Mouse (Mus musculus): ENCODE data around the gene Cd151. TPM values are rescaled to one million over a fixed set of nuclear protein-coding genes. Genes with fewer than 3 reads are reported as not detected.

Cd151 gene
- total RNA-seq, 2 experiments from 2014 or later, result 27.5 to 33.8 TPM

DNA sequence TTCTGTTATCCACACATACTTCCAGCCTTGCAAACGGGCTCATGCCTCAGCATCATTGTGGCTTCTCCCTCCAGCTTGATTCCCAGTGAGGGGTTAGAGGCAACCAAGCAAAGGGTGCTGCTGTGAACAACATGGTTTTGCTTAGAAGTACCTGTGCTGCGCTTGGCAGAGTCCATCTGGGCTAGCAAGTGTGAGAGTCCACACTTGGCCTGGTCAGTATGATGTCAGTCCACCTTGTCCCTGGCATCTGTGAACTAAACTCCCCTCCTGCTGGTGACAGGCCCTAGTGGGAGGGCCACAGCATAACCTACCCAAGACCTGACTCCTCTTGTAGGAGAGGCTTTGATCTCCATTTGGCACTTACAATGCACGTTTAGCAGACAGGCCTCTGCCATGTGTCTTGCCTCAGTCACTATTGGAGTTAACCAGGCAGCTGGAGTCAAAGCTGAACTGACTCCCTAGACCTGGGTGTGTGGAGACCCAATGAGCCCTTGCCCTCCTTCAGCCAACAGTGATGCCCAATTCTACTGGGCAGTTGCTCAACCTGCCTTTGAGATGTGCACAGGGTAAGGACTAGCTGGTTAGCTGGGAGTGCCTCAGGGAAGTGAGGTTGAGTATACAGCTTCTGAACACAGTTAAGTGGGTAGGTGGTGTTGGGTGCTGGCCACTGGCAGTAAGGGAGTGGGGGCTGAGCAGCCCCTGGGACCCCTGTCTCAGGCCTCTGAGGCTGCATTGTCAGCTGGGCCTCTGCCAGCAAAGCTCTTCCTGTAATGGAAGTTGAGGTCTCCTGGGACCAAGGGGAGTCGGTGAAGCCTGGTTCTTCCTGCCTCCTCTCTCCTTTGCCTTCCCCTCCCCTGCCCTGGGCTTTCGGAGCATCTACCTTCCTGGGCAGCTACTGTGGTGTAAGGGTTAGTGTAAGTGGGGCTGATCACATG, 17.3 kb downstream of the Cd151 start:
- intact Hi-C loops (cut with DNase I), result loop anchor here (5.0 kb wide), 1 partner anchor 183 kb away; no protein-coding TSS in a partner anchor

DNA sequence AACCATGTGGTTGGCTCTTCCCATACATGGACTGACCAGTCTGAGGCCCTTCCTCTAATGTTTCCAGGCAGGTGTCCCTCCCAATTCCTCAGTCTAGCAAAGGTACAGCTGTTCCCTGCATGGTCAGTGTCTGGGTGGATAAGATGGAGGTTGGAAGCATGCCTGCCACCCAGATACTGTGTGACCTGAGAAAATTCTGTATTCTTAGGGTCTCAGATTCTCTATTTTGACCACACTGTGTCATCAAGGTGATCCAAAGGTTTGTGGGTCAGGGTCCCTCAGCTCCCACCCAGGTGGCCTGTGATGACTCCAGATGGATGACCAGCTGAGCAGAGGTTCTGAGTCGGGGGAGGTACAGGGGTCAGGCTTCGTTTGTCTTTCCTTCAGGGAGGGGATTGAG, 18.0 kb downstream of the Cd151 start:
- DNase-seq (ENCODE audit: low spot score in 2 of 2), result no peak
- intact Hi-C loops (cut with DNase I), result no loop called here

More for the DNA sequence above, 17.3 kb downstream of the Cd151 start:
- DNase-seq (ENCODE audit: low spot score in 2 of 2), result no peak

DNA sequence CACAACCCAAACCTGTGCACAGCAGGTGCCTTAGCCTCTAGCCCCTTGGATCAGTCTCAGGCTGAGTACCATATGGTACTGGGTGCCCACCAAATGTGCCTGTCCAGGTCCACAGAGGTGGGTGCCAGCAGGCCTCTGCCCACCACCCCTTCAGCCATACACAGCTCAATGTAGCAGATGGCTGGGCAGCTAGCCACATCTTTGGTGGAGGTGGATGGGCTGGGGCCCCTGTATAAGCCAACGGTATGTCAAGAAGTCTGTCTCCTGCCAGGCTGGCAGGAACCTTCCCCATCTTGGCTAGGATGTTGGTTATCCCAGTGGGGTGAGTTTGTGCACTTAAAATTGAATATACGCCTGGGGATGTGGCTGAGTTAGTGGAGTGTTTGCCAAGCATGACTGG, 18.4 kb downstream of the Cd151 start:
- DNase-seq (ENCODE audit: low spot score in 2 of 2), result no peak
- intact Hi-C loops (cut with DNase I), result no loop called here

DNA sequence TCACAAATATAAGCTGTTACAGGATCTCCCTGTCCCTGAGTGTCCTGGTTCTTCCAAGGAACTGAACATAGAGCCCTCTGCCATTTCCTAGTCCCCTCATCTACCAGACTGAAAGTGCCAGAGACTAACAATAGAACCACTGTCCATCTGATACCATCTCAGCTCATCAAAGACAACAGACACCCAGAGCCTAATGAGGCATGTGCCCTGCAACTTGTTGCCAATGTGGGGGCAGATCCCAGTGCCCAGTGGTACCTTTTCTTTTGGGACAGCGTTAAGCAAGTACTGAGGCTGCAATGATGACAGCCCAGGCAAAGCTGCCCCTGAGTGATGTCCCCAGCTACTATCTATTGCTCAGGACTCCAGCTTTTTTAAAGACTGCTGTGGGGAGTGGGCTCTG, 19.0 kb downstream of the Cd151 start:
- intact Hi-C loops (cut with DNase I), result no loop called here
- DNase-seq (ENCODE audit: low spot score in 2 of 2), result no peak

DNA sequence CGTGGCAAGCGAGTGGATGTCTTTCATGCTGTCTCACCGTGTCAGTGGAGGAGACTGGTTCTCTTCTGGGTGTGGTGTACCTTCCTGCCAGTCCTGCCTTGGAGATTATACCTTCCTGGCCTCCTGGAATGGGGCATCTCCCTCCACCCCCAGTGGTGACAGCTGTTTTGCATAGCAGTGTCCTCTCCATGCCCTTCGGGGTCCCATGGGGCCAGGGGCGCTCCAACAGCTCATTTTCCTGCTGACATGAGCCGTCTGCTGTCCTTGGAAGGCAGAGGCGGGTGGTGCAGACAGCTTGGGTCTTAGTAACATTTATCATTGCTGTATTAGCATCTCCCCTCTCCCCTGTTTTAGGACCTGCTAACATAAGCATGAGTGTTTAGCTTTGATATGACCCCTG, 19.9 kb downstream of the Cd151 start:
- no peak for DNase-seq (ENCODE audit: low spot score in 2 of 2)
- intact Hi-C loops (cut with DNase I), result no loop called here

DNA sequence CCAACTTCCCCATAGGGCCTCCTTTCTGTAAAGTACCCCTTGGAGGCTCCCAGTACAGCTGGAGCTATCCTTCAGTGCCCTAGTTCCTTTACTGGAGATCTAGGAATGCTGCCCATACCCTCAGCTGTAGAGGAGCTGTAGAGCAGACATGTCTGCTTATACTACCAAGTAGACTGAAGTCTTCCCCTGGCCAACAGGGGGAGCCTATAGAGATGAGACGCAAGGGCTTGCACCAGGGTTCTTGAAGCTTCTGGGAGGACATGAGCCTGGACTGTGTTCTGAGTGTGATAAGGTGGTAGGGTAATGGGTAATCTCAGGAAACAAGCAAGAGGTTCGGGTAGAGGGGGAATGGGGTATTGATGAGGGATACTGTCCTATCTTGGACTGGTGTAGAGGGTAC, 24.0 kb downstream of the Cd151 start:
- intact Hi-C loops (cut with DNase I), result no loop called here
- DNase-seq (ENCODE audit: low spot score in 2 of 2), result no peak

DNA sequence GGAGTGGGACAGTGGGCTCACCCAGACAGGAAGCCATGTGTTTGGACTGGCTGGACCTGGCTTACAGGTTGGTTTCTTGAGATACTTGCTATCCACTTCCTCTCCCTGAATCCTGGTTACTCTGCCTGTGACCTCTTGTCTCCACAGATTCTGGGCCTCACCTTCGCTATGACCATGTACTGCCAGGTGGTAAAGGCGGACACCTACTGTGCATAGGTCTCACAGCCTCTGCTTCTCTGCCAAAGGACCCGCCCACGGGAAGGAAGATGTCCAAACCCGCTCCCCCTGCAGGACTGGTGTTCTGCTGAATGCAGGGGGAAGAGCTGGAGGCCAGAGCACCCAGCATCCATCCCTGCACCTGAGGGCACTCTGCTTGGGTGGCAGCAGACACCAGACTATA, 25.5 kb downstream of the Cd151 start:
- no peak for DNase-seq (ENCODE audit: low spot score in 2 of 2)
- intact Hi-C loops (cut with DNase I), result no loop called here

DNA sequence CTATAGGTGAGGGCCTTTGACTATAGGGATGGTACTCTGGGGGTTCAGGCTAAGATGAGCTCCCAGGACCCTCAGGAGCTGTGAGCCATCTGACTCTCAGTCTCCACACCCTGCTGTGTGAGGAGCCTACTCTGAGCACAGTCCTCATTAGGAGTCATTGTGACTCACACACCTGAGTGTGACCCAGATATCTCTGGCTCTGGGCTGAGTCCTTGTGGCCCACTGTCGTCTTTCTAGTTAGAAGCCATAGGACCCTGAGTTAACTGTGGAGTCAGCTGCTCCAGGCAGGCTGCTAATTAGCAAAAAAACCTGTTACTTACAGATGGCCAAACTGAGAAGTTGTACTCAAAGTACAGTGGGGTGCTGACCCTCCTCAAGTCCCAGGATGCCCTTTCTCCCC, 26.5 kb downstream of the Cd151 start:
- no peak for DNase-seq (ENCODE audit: low spot score in 2 of 2)
- intact Hi-C loops (cut with DNase I), result no loop called here

DNA sequence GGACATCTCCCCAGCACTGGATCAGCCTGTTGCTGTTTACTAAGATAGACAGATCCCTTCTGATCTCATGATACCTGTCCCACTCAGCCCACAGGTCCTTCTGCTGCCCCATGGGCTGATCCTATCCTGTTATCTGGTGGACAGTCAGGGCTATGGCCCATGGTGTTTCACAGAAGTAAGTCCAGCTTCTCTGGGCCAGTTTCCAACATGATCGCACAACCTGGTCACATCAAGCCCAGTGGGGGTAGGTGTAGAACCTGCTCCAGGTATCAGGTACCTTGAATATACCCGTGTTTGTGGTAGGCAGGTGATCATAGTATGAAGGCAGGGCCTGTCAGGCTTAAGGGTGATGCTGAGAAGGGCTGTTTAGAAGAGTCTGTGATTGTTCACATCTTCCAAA, 28.2 kb downstream of the Cd151 start:
- no peak for DNase-seq (ENCODE audit: low spot score in 2 of 2)
- intact Hi-C loops (cut with DNase I), result no loop called here

DNA sequence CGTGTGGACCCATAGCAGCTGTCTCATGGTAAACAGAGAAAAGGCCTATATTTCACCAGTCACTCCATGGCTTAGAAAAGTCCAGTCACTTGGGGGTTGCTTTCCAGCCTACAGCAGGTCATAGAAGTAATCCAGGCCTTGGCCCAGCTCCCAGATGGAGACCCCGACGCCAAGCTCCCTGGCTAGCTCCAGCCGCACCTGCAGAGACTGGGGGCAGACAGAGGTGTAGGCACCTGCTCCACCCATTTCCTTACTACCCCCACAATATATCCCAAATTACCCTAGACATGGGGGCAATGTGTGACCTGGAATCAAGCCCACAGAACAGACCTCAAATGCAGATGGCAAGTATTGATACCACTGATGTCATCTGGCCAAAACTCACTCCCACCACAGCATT, 28.7 kb downstream of the Cd151 start:
- no peak for DNase-seq (ENCODE audit: low spot score in 2 of 2)
- intact Hi-C loops (cut with DNase I), result no loop called here

DNA sequence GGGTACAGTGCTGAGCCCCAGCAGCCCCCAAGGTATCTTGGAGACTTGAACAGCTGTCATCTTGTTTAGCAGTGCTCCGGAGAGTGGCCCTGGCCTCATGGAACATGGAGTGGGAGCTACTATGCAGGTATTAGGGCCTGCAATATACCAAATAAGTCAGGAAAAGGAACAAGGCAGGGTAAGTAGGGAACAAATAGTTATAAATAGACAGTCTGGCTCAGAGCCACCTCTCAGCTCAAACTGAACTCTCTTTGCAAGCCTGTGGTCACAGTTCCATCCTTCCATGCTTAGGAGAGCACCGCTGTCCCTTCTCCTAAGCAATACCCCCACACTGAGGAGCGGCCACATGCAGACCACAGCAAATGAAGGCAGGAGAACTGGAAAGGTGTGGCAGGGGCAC, 30.4 kb downstream of the Cd151 start:
- intact Hi-C loops (cut with DNase I), result no loop called here
- DNase-seq (ENCODE audit: low spot score in 2 of 2), result no peak

DNA sequence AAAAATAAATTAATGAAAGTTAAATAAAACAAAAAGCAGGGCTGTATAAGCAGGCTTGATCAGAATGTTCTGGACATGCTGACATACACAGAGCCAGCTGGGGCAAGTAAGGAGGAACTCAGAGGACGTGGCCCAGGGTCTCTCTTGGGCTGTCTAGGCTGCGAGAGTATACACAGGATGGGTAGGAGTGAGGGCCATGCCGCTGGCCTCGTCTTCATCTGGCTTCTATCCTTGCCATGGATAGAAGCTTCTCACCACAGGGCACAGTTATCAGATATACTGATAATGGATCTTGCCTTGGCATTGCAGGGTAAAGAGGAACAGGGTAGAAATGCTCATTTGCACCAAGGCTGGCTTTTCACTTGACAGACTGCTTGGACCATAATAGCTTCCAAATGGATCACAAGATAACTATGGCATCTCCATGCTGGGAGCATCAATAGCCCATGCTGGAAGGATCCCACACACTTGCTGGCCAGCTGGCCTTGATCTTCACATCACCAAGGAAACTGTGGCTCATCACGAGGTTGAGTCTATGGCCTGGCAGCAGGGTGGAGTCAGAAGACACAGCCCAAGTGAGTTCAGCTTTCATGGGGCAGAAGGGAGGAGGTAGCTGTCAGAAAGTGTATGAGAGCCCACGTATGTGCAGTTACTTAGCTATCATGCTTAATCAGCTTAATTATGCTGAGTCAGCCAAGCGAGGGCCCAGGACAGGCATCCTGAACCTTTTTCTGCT, 34.8 kb downstream of the Cd151 start:
- no peak for DNase-seq (ENCODE audit: low spot score in 2 of 2)
- intact Hi-C loops (cut with DNase I), result no loop called here

DNA sequence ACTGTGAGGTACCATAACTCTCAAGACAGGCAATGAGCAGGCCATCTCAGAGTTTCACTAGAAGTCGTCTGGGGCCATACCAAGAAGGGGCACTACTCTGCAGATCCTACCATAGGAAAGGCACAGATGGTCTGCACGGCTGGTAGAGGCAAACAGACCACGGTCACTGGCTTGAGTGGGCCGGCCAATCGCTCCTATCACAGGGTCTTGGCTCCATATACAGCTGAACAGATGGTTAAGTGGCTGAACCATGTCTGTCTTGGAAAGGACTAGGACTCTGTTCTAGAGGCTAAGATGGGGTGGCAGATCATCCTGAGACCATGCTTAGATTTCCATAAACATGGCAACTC, 35.3 kb downstream of the Cd151 start:
- DNase-seq (ENCODE audit: low spot score in 2 of 2), result no peak
- intact Hi-C loops (cut with DNase I), result no loop called here

DNA sequence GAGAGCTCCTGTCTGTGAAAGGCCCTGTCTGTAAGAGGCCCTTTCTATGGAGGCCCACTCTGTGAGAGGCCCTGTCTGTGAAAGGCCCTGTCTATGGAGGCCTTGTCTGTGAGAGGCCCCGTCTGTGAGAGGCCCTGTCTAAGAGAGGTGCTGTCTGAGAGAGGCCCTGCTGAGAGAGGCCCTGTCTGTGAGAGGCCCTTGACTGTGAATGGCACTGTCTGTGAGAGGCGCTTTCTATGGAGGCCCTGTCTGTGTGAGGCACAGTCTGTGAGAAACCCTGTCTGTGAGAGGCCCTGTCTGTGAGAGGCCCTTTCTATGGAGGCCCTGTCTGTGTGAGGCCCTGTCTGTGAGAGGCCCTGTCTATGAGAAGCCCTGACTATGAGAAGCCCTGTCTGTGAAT, 39.1 kb downstream of the Cd151 start:
- intact Hi-C loops (cut with DNase I), result no loop called here
- no peak for DNase-seq (ENCODE audit: low spot score in 2 of 2)

DNA sequence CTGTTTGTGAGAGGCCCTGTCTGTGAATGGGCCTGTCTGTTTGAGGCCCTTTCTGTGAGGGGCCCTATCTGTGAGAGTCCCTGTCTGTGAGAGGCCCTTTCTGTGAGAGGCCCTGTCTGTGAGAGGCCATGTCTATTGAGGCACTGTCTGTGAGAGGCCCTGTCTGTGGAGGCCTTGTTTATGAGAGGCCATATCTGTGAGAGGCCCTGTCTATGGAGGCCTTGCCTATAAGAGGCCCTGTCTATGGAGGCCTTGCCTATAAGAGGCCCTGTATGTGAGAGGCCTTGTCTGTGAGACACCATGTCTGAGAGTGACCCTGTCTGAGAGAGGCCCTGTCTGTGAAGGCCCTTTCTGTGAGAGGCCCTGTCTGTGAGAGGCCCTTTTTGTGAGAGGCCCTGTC, 41.0 kb downstream of the Cd151 start:
- intact Hi-C loops (cut with DNase I), result no loop called here
- DNase-seq (ENCODE audit: low spot score in 2 of 2), result no peak

DNA sequence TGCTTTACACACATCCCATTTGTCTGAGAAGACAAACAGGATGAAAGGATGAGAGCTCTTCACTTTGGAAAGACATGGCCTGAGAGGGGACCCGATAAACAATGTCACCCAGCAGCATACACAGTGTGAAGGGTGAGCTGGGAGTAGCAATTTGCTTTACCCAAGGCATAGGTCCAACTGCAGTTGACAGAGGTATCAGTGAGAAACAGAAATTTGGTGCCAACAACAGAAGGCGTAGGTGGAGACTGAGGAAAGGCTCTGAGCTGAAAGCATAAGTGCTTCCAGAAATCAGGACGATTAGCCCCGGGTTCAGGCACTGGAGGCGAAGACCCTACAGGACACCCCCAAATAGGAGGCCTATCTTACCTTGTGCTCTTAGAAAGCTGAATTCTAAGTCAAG, 43.0 kb downstream of the Cd151 start:
- intact Hi-C loops (cut with DNase I), result no loop called here
- DNase-seq (ENCODE audit: low spot score in 2 of 2), result no peak

DNA sequence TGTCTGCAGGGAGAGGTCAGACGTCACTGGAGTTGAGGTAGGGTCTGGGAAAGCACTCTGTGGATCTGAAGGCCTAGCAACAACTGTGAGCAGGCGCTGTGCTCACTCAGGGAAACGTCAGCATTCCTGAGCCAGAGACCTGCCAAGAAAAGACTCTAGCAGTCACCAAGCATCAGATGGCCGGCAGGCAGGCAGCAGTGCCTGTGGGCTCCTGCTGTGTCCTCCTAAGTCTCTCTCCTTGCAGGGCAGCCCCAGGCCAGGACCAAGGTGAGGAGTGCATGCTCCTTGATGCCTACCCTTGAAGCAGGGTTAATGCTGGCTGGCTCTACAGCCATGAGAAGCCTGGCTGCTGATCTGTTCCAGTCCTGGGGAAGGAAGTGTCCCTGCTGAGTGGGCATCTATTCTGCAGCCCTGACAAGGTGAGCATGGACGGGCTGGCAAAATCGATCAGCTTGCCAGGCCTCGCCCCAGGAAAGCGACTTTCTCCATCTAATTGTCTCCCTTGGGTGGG, 43.5 kb downstream of the Cd151 start:
- no peak for DNase-seq (ENCODE audit: low spot score in 2 of 2)
- intact Hi-C loops (cut with DNase I), result no loop called here

DNA sequence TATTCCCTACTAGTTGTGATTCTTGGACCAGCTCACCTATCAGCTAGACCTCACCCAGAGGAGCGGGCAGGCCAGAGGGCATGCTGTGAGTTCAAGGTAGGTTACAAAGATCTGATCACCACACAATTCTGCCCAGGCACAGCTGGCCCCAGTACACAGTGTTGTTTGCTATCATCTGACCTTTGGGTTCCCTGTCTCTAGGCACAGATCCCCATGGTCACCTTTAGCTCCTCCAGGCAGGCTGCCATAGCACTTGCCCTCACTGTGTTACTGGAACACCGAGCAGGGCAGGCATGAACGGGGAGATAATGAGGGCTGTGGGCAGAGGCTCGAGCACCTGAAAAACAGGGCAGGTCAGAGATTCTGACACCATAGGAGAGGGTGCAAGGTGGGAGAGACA, 50.4 kb downstream of the Cd151 start:
- DNase-seq (ENCODE audit: low spot score in 2 of 2), result no peak
- intact Hi-C loops (cut with DNase I), result no loop called here

DNA sequence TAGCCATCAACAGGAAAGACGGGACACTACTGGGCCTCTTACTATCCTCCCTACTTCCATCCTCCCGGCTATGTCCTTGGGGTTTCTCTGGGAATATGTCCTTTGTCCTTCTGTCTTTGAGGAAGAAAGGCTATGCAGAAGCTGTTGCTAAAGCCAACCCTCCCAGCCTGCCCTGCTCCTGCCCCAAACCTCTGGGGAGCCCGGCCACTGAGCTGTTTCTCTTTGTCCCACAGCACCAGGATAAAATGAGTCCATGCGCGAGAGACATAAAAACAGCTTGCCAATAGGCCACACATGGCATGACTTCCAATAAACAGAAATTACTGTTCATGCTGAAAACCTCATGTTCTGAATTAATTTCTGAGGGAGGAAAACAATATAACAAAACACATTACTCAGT, 51.1 kb downstream of the Cd151 start:
- intact Hi-C loops (cut with DNase I), result no loop called here
- DNase-seq (ENCODE audit: low spot score in 2 of 2), result no peak

DNA sequence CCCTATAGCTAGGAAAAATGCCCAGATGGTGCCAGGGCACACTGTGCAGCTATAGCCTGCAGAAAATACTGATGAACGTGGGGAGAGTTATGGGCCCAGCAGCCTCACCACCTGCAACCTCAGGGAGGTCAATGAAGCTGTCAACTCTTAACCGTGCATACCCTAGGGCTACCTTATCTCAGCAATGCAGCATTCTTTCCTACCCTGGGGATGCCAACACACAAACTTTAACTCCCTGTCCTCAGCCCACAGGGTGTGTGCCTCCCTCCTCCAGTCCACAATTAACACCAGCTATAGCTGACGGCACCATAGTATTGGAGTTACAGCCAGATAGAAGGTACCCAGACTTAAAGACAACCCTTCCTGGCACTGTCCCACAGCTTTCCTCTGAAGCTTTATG, 51.7 kb downstream of the Cd151 start:
- intact Hi-C loops (cut with DNase I), result no loop called here
- DNase-seq (ENCODE audit: low spot score in 2 of 2), result no peak

DNA sequence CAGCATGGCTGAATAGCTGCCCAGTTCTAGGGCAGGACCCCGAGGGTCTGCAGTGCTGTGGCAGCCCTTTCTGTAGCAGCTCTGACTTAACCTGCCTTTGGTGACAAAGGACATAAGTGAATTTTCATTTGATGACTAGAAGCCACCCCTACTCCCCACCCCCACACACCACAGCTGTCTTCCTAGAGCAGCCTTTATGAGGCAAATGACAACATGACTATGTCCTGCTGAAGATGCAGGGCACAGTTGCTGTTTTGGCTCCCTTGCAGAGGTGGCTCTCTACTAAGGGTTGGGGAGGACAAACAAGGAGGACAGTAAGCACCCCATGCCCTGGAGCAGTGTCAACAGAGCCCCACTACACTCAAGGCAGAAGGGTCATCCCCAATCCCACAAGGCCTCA, 52.6 kb downstream of the Cd151 start:
- no peak for DNase-seq (ENCODE audit: low spot score in 2 of 2)
- intact Hi-C loops (cut with DNase I), result no loop called here
